Mouse (Mus musculus) adrenal gland, postnatal 10 days (tissue): Measurements from ENCODE around the gene Gm11938. TPM values are rescaled to one million over a fixed set of nuclear protein-coding genes. Genes with fewer than 3 reads are reported as not detected.

Source experiments
- DNase-seq: peaks from one replicate; pipeline ENCODE4 v3.0.0; 2021; ENCODE audit warnings: mixed read lengths
- total RNA-seq, 2 experiments: library from RNA; stranded (reverse); gene quantifications; 2 replicates each; pipeline ENCODE4 v1.2.3; 2021

Gm11938 gene
- total RNA-seq, 2 experiments from 2014 or later: not detected

DNA sequence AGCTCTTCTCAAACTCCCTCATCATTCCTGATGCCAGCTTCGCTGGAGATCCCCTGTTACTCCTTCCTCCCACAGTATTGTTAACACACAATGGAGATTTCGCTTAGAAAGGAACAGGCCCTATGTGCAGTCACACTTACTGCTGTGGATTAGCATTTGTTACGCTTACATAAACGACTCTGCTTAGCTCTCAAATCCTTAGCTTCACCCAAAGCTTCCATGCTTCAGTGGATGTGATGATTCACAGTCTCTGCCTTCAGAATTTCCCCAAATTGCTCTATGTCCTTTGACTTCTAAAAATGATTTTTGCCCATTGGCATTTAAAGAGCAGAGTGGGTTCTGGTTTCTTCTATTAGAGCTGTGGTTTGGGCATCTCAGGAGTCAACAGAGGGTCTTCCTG, 29.9 kb downstream of the Gm11938 start:
- DNase-seq: no peak

DNA sequence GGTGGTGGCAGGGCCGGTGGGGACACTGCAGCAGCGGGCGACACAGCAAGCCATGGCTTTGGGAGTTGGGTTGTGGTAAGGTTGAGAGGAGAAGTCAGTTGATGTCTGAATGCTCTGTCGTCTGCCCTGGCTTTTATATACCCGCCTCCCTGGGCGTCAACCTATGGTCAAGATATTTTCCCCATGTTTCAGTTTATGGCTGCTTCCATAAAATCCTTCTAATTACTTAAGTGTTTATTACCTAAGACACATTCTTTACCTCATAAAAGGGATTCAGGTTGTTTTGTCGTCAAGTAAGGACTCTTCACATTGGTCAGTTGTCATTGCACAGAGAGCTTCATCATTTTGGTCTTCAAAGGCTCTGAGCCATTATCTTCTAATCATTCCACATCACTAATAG, 36.6 kb downstream of the Gm11938 start, which contains the start of gene Krtap3-1:
Gene Krtap3-1, minus strand, starts transcription at position 101 of the 400 bp plus-strand sequence.
- DNase-seq: no peak

DNA sequence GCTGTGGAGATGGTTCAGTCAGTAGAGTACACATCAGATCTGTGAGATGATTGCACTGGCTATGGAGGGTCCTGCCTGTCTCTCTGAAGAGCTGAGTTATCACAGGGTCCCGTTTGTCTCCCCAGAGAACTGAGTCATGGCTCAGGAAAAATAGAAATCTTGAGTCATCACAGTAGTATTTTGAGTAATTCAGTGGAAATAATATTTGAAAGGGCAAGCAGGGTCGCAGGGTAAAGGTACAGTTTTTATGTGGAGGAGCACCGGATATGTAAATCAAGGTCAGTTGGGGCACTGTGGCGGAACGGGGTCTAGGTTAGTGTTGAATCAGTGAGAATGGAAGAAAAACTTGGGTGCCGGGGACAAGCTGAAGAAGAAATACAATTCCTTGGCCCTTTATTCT, 40.5 kb downstream of the Gm11938 start:
- DNase-seq: no peak

DNA sequence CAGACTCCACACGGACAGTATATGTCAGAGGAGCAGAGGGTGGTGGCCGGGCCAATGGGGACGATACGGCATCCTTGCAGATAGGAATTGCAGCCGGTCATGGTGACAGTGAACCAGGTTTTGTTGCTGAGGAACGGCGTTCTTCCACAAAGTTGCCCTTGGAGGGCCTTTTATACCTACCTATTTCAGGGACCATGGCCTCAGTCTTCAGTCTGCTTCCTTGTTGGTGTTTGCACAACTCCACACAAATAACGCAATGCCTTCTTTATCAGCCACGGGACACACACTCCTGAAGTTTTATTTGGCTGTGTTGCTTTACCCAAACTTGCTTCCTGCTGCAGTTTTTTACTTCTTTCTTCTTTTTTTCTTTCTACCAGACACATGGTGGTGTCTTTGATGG, 43.7 kb downstream of the Gm11938 start, which contains the start of gene Gm11939:
Gene Gm11939, minus strand, starts transcription at position 101 of the 400 bp plus-strand sequence.
- DNase-seq: no peak

DNA sequence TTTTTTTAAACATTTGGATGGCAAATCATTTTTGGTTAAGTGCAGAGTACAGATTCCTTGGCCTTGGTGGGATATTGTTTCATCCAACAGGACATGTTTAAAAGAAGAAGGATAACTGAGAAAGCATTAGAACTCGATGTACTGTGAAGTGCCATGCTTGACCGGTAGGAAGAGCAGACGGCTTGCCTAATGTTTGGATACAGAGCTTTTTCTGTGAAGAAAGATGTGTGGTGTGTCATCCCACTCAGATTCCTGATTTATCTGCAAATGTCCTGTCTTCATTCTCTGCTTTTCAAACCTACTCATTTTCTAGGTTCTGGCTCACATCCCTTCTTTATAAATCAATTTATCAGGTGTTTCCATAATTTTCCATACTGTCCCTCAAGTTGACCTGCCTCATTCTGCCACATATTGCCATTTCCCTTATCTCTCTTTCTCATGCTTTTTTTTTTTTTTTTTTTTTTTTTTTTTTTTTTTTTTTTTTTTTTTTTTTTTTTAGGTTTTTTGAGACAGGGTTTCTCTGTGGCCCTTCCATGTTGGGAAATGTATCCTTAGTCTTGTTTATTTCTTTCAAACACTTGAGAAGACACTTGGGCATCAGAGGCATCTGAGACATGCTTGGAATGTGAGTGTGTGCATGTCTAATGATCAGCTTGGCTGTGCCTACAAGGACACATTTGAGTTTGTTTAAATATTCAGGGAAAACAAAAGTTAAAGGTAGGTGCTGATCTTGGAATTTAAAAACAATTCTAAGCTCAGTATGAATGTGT, 44.9 kb downstream of the Gm11938 start:
- no peak for DNase-seq

DNA sequence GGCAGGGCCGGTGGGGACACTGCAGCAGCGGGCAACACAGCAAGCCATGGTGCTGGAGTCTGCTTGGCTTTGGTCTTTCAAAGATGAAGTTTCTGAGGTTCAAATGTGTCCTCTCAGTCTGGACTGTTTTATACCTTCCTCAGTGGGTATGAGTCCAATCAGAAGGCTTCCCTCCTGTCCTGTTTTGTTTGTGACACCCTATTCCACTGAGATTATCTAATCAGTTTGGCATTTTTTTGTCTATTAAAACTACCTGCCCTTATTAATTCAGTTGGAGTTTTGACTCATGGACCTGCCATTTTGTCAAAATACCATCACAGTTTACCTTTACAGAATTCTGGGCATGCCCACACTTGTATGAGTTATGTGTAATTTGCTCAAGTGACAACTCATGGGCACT, 46.4 kb downstream of the Gm11938 start, which contains the start of gene Krtap3-2:
Gene Krtap3-2, minus strand, starts transcription at position 101 of the 400 bp plus-strand sequence.
- DNase-seq: no peak

DNA sequence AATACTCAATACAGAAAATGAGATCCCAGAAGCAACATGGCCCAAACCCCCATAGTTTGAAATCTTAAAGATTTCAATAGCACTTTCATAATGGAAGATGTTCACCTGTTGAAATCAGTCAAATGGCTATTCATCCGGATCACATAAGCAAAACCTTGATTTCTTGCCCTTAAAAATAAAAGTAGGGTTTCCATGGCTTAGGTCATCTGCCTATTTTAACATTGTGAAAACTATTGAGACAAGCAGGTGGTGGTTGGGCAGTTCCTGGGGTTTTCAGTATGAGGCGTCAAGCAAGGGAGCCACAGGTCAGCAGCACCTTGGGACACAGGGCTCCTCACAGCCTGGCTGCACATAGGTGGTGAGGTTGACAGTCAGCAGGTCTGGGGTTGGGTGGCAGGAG, 46.9 kb downstream of the Gm11938 start:
- no peak for DNase-seq

Other genes with a start within 250 kb of the Gm11938 start
- under 1 TPM in 1 of 2 experiments, not detected in 1; 0.21 TPM for gene Krt28, start 228.4 kb downstream of the Gm11938 start, total RNA-seq
- 1 to 10 TPM; 7.0 to 8.2 TPM for gene Krt10, start 213.9 kb downstream of the Gm11938 start, total RNA-seq
- not detected for gene Krt12, start 181.0 kb downstream of the Gm11938 start, total RNA-seq
- 1 to 10 TPM; 1.8 to 2.3 TPM for gene Krt20, start 165.2 kb downstream of the Gm11938 start, total RNA-seq
- gene Krt23, start 110.2 kb downstream of the Gm11938 start, total RNA-seq: 10 to 100 TPM in 1 of 2 experiments, 1 to 10 TPM in 1; 4.4 to 12.8 TPM
- not detected for gene Krt39, start 82.0 kb downstream of the Gm11938 start, total RNA-seq
- gene Krt40, start 60.1 kb downstream of the Gm11938 start, total RNA-seq: not detected
- gene Krtap3-3, start 52.4 kb downstream of the Gm11938 start, total RNA-seq: not detected
- gene Krtap3-2, start 46.5 kb downstream of the Gm11938 start, total RNA-seq: not detected
- gene Gm11939, start 43.8 kb downstream of the Gm11938 start, total RNA-seq: not detected
- gene Krtap3-1, start 36.7 kb downstream of the Gm11938 start, total RNA-seq: not detected
- gene Krtap1-5, start 22.3 kb downstream of the Gm11938 start, total RNA-seq: not detected
- gene Krtap1-4, start 19.7 kb downstream of the Gm11938 start, total RNA-seq: not detected
- not detected for gene Krtap1-3, start 12.0 kb downstream of the Gm11938 start, total RNA-seq
- gene Krtap9-3, start 5.2 kb downstream of the Gm11938 start, total RNA-seq: not detected
- not detected for gene Gm11937, start 6.9 kb upstream of the Gm11938 start, total RNA-seq
- not detected for gene Krtap2-4, start 11.5 kb upstream of the Gm11938 start, total RNA-seq
- not detected for gene Gm11562, start 17.1 kb upstream of the Gm11938 start, total RNA-seq
- not detected for gene Krtap4-1, start 24.9 kb upstream of the Gm11938 start, total RNA-seq
- not detected for gene Krtap4-2, start 31.8 kb upstream of the Gm11938 start, total RNA-seq
- gene Krtap4-7, start 40.8 kb upstream of the Gm11938 start, total RNA-seq: not detected
- not detected for gene Gm11555, start 46.9 kb upstream of the Gm11938 start, total RNA-seq
- gene Gm11563, start 55.7 kb upstream of the Gm11938 start, total RNA-seq: not detected
- not detected for gene Krtap4-6, start 62.7 kb upstream of the Gm11938 start, total RNA-seq
- gene Gm14190, start 87.4 kb upstream of the Gm11938 start, total RNA-seq: not detected
- not detected for gene Gm14180, start 131.0 kb upstream of the Gm11938 start, total RNA-seq
- not detected for gene Gm11595, start 169.6 kb upstream of the Gm11938 start, total RNA-seq
- gene Krtap4-8, start 177.4 kb upstream of the Gm11938 start, total RNA-seq: not detected
- gene Krtap4-9, start 181.9 kb upstream of the Gm11938 start, total RNA-seq: not detected
- gene Gm11596, start 190.2 kb upstream of the Gm11938 start, total RNA-seq: not detected
- gene Gm11569, start 195.6 kb upstream of the Gm11938 start, total RNA-seq: not detected
- not detected for gene Gm11554, start 201.1 kb upstream of the Gm11938 start, total RNA-seq
- not detected for gene Krtap4-13, start 206.6 kb upstream of the Gm11938 start, total RNA-seq
- gene Gm11564, start 212.4 kb upstream of the Gm11938 start, total RNA-seq: not detected
- gene 2300003K06Rik, start 234.8 kb upstream of the Gm11938 start, total RNA-seq: not detected
- not detected for gene Krtap4-16, start 248.3 kb upstream of the Gm11938 start, total RNA-seq